Mouse (Mus musculus) CD4-positive, CD25-positive, alpha-beta regulatory T cell, adult 4 months (primary cell): Measurements from ENCODE around the gene Gse1. TPM values are rescaled to one million over a fixed set of nuclear protein-coding genes. Genes with fewer than 3 reads are reported as not detected.
A peak's percentile ranks its signal among the peaks of the same experiment; 100 is the strongest.

Source experiments
- ATAC-seq: one replicate; pipeline ENCODE4 v1.8.0; 2017
- polyA plus RNA-seq, 2 experiments: library from polyadenylated mRNA; unstranded; fragments of 100-300 nt; shearing (Covaris generic); gene quantifications; one replicate each; pipeline ENCODE4 v1.2.1; 2017

Gene Gse1
- polyA plus RNA-seq, 2 experiments from 2014 or later = 2.2 to 4.2 TPM

GRCm38 (mm10) chr8:120300601-120301141 is 72.4 kb downstream of the Gse1 start:
- ATAC-seq = peak; percentile 53

- ATAC-seq = no peak
Observed at GRCm38 (mm10) chr8:120302941-120303675, 74.9 kb downstream of the Gse1 start.

GRCm38 (mm10) chr8:120304097-120304496 is 75.8 kb downstream of the Gse1 start:
- ATAC-seq = no peak

- ATAC-seq = no peak
Observed at GRCm38 (mm10) chr8:120305800-120306385, 77.6 kb downstream of the Gse1 start.

GRCm38 (mm10) chr8:120307103-120307502 is 78.8 kb downstream of the Gse1 start:
- ATAC-seq = no peak

- no peak for ATAC-seq
Observed at GRCm38 (mm10) chr8:120307528-120307927, 79.3 kb downstream of the Gse1 start.

- ATAC-seq = no peak
Observed at GRCm38 (mm10) chr8:120308131-120308530, 79.9 kb downstream of the Gse1 start.

- ATAC-seq = no peak
Observed at GRCm38 (mm10) chr8:120308553-120308952, 80.3 kb downstream of the Gse1 start.

GRCm38 (mm10) chr8:120309326-120309725 is 81.1 kb downstream of the Gse1 start:
- ATAC-seq = no peak

GRCm38 (mm10) chr8:120310063-120310462 is 81.8 kb downstream of the Gse1 start:
- no peak for ATAC-seq

GRCm38 (mm10) chr8:120312452-120312851 is 84.2 kb downstream of the Gse1 start:
- ATAC-seq = no peak

- no peak for ATAC-seq
Observed at GRCm38 (mm10) chr8:120313674-120314073, 85.4 kb downstream of the Gse1 start.

GRCm38 (mm10) chr8:120314932-120315331 is 86.7 kb downstream of the Gse1 start:
- ATAC-seq = no peak

- no peak for ATAC-seq
Observed at GRCm38 (mm10) chr8:120315644-120316043, 87.4 kb downstream of the Gse1 start.

- ATAC-seq = no peak
Observed at GRCm38 (mm10) chr8:120316707-120317106, 88.5 kb downstream of the Gse1 start.

- no peak for ATAC-seq
Observed at GRCm38 (mm10) chr8:120317118-120317824, 89.0 kb downstream of the Gse1 start.

- no peak for ATAC-seq
Observed at GRCm38 (mm10) chr8:120318476-120318991, 90.3 kb downstream of the Gse1 start.

- ATAC-seq = peak; percentile 94
Observed at GRCm38 (mm10) chr8:120319449-120319848, 91.2 kb downstream of the Gse1 start.

- ATAC-seq = no peak
Observed at GRCm38 (mm10) chr8:120320146-120320545, 91.9 kb downstream of the Gse1 start.

GRCm38 (mm10) chr8:120321724-120322123 is 93.5 kb downstream of the Gse1 start:
- ATAC-seq = no peak

GRCm38 (mm10) chr8:120322956-120323448 is 94.7 kb downstream of the Gse1 start:
- no peak for ATAC-seq

GRCm38 (mm10) chr8:120324555-120324954 is 96.3 kb downstream of the Gse1 start:
- no peak for ATAC-seq

GRCm38 (mm10) chr8:120325172-120325767 is 97.0 kb downstream of the Gse1 start:
- ATAC-seq = no peak
